Mouse (Mus musculus): ENCODE measurements at regions not wholly inside any gene's neighbourhood (a gene's known extent, or its start where the extent isn't known, plus 50 kb on each side); places are given as distances from the start of the nearest gene placed in this dataset.

DNA sequence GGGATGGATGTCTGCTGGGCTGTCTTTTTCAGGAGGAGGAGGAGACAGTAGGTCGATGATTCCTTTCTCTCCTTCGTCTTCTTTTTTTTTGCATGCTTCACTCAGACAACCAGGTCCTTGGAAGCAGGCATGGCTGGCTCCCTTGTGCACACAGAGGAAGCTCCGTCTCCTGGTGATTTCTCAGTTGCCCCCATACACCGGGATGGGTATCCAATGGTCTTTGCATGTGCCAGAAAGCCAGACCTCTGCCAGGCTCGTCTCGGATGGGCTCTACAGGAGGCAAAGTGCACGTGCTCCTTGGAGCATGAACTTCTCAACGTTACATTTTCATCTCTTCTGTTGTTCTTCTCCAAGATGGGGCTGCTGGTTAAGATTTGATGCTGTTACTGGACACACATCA is 82.7 kb downstream of the Emp1 start:
- no peak for TF ChIP-seq CTCF (IDR thresholded peaks at IDR 0.05; ENCODE audit: extremely low read depth, insufficient read length, insufficient replicate concordance, low read depth, low read length)
- no peak for TF ChIP-seq POLR2A (IDR thresholded peaks at IDR 0.05; ENCODE audit: low read depth, low read length)

All from small intestine, adult 2 months (tissue).